Mouse (Mus musculus): ENCODE data around the gene Snx9. TPM values are rescaled to one million over a fixed set of nuclear protein-coding genes. Genes with fewer than 3 reads are reported as not detected.

The Snx9 gene
- total RNA-seq, 2 experiments from 2014 or later, result 31.0 to 32.6 TPM

- no peak for DNase-seq
- intact Hi-C loops (cut with DNase I), result no loop called here
These were observed 139.7 kb downstream of the Snx9 start for GRCm38 (mm10) chr17:5980860-5981259.

Other genes starting within 250 kb of the Snx9 start
- 10 to 100 TPM; 55.5 to 57.9 TPM for gene Synj2, start 100.0 kb downstream of the Snx9 start, total RNA-seq (2021)
- 1 to 10 TPM; 6.3 to 7.4 TPM for gene Serac1, start 238.4 kb downstream of the Snx9 start, total RNA-seq (2021)
- 10 to 100 TPM; 64.9 to 70.5 TPM for gene Gtf2h5, start 238.5 kb downstream of the Snx9 start, total RNA-seq (2021)